In genomic region chr8:114298253-114298652, GRCm38 (mm10) we compare ENCODE assay signal across 15 mouse cellular contexts.
"Had no signal": no experiment of that assay in that cellular context is flagged by ENCODE, and none has a peak within 500 bp of the region (broad histone marks: within the 10 kb centered on the region; RNA-seq: fewer than 3 reads in every experiment).

No protein-coding gene starts in this region.

- H3K4me2 ChIP-seq: kidney, embryonic 15.5 days; liver, embryonic 11.5 days; liver, embryonic 15.5 days; midbrain, embryonic 12.5 days; neural tube, embryonic 15.5 days had no signal

- DNase-seq: kidney, adult 2 months; kidney, postnatal 14 days; lung, adult 2 months; lung, postnatal 36 days; right cerebral cortex, postnatal 25 days; thymus, postnatal 36 days had no signal

- ATAC-seq: lung, postnatal 0 days had no signal

- H3K4me1 ChIP-seq: limb, embryonic 10.5 days; liver, embryonic 15.5 days had no signal

- H3K4me3 ChIP-seq: kidney, embryonic 15.5 days; left cerebral cortex, adult 2 months; limb, embryonic 10.5 days; liver, embryonic 15.5 days; midbrain, embryonic 12.5 days; myocyte; neural tube, embryonic 15.5 days had no signal

- H3K36me3 ChIP-seq: kidney, embryonic 15.5 days; limb, embryonic 10.5 days; liver, embryonic 15.5 days; midbrain, embryonic 12.5 days; neural tube, embryonic 15.5 days had no signal

- H3K27me3 ChIP-seq: kidney, embryonic 15.5 days; liver, embryonic 15.5 days; midbrain, embryonic 12.5 days; neural tube, embryonic 15.5 days had no signal

- H3K9ac ChIP-seq: kidney, embryonic 15.5 days; liver, embryonic 15.5 days; midbrain, embryonic 12.5 days; neural tube, embryonic 15.5 days had no signal

- H3K27ac ChIP-seq: kidney, embryonic 15.5 days; left cerebral cortex, adult 2 months; limb, embryonic 10.5 days; liver, embryonic 15.5 days; midbrain, embryonic 12.5 days; neural tube, embryonic 15.5 days had no signal

- H3K9me3 ChIP-seq: kidney, embryonic 15.5 days; limb, embryonic 10.5 days; liver, embryonic 15.5 days; midbrain, embryonic 12.5 days; neural tube, embryonic 15.5 days had no signal
